In genomic region chr3:51778738-51779592, GRCm38 (mm10) we compare ENCODE assay signal across 9 mouse cellular contexts.
DNase-seq lines count a peak whose midpoint lies in the region; ATAC-seq lines count a peak whose summit lies in the region.
"Had no signal": no experiment of that assay in that cellular context is flagged by ENCODE, and none has a peak within 500 bp of the region (broad histone marks: within the 10 kb centered on the region; RNA-seq: fewer than 3 reads in every experiment).

No protein-coding gene starts in this region.

- WGBS in lung, embryonic 15.5 days = 15% methylated on average over 16 of the region's 16 CpGs
- 36% methylated on average over 15 of the region's 16 CpGs for WGBS in embryonic facial prominence, embryonic 13.5 days
- 42% methylated on average over 16 of the region's 16 CpGs for WGBS in hindbrain, embryonic 10.5 days
- WGBS in stomach, embryonic 15.5 days = 15% methylated on average over 16 of the region's 16 CpGs

- peak; percentile 70 for ATAC-seq in lung, embryonic 15.5 days (ENCODE audit: borderline replicate concordance, extremely low read depth, low FRiP score, low TSS enrichment)
- ATAC-seq in embryonic facial prominence, embryonic 13.5 days (ENCODE audit: insufficient number of reproducible peaks, insufficient read depth, low FRiP score, low TSS enrichment, low read depth) = no peak
- ATAC-seq in stomach, embryonic 15.5 days (ENCODE audit: insufficient read depth, low FRiP score, low read depth) = peak; percentile 47; the same call in 1 of the 2 replicates
- ATAC-seq: Patski had no signal

- no peak for DNase-seq in lung, postnatal 14 days
- DNase-seq in hindbrain, embryonic 10.5 days (ENCODE audit: low spot score) = peak; percentile 29
- peak; percentile 32 for DNase-seq in lung, postnatal 36 days
- DNase-seq in spleen, adult 12 weeks (ENCODE audit: low spot score) = no peak
- no peak for DNase-seq in urinary bladder, postnatal 36 days (ENCODE audit: low spot score in 2 of 2)

- no peaks in the 10 kb centered on the region for H3K27me3 ChIP-seq in lung, embryonic 15.5 days
- no peaks in the 10 kb centered on the region for H3K27me3 ChIP-seq in embryonic facial prominence, embryonic 13.5 days
- H3K27me3 ChIP-seq in hindbrain, embryonic 10.5 days (ENCODE audit: insufficient read depth, poor library complexity, severe bottlenecking) = no peaks in the 10 kb centered on the region
- no peaks in the 10 kb centered on the region for H3K27me3 ChIP-seq in stomach, embryonic 15.5 days (replicated peaks)
- H3K27me3 ChIP-seq: Patski had no signal

- peak overlapping the region; percentile 4; the same call in 1 of the 2 replicates for H3K4me2 ChIP-seq in lung, embryonic 15.5 days
- peak overlapping the region; percentile 26 for H3K4me2 ChIP-seq in embryonic facial prominence, embryonic 13.5 days
- no peak overlapping the region for H3K4me2 ChIP-seq in stomach, embryonic 15.5 days

- peak overlapping the region; percentile 54 for H3K27ac ChIP-seq in lung, embryonic 15.5 days
- peak overlapping the region; percentile 51 for H3K27ac ChIP-seq in embryonic facial prominence, embryonic 13.5 days
- peak overlapping the region; percentile 73 for H3K27ac ChIP-seq in hindbrain, embryonic 10.5 days
- H3K27ac ChIP-seq in stomach, embryonic 15.5 days = peak overlapping the region; percentile 52; the same call in 1 of the 2 replicates

- H3K4me3 ChIP-seq in lung, embryonic 15.5 days = no peak overlapping the region
- H3K4me3 ChIP-seq in embryonic facial prominence, embryonic 13.5 days = no peak overlapping the region
- H3K4me3 ChIP-seq in hindbrain, embryonic 10.5 days = no peak overlapping the region
- H3K4me3 ChIP-seq in stomach, embryonic 15.5 days (replicated peaks) = no peak overlapping the region

- no peaks in the 10 kb centered on the region for H3K9me3 ChIP-seq in lung, embryonic 15.5 days
- no peaks in the 10 kb centered on the region for H3K9me3 ChIP-seq in embryonic facial prominence, embryonic 13.5 days
- H3K9me3 ChIP-seq in hindbrain, embryonic 10.5 days = no peaks in the 10 kb centered on the region
- H3K9me3 ChIP-seq in stomach, embryonic 15.5 days = no peaks in the 10 kb centered on the region

- 0 out of 2 replicates have a peak overlapping the region, but pooled peaks have one; percentile 1 for H3K9ac ChIP-seq in lung, embryonic 15.5 days
- 0 out of 2 replicates have a peak overlapping the region, but pooled peaks have one; percentile 6 for H3K9ac ChIP-seq in embryonic facial prominence, embryonic 13.5 days
- no peak overlapping the region for H3K9ac ChIP-seq in stomach, embryonic 15.5 days

- H3K4me1 ChIP-seq in lung, embryonic 15.5 days = peaks cover 21% of the 10 kb centered on the region
- H3K4me1 ChIP-seq in embryonic facial prominence, embryonic 13.5 days = peaks cover 19% of the 10 kb centered on the region
- peaks cover 19% of the 10 kb centered on the region for H3K4me1 ChIP-seq in hindbrain, embryonic 10.5 days (replicated peaks)
- H3K4me1 ChIP-seq in stomach, embryonic 15.5 days = peaks cover 12% of the 10 kb centered on the region

- no peaks in the 10 kb centered on the region for H3K36me3 ChIP-seq in lung, embryonic 15.5 days
- no peaks in the 10 kb centered on the region for H3K36me3 ChIP-seq in embryonic facial prominence, embryonic 13.5 days
- no peaks in the 10 kb centered on the region for H3K36me3 ChIP-seq in hindbrain, embryonic 10.5 days
- no peaks in the 10 kb centered on the region for H3K36me3 ChIP-seq in stomach, embryonic 15.5 days

Comparison
In these comparisons a context has a peak if more than half of its experiments do, and no peak if none do; other contexts are left out.
1. DNase-seq: peak in hindbrain, embryonic 10.5 days (single experiment) and lung, postnatal 36 days (single experiment); none in lung, postnatal 14 days (single experiment), spleen, adult 12 weeks (single experiment) and urinary bladder, postnatal 36 days (0 of 2).
2. Peak in every context shown above with its lines, with median percentiles within 50 percentile points of each other: H3K27ac ChIP-seq.